Mouse (Mus musculus): Measurements from ENCODE around the gene Sod3. TPM values are rescaled to one million over a fixed set of nuclear protein-coding genes. Genes with fewer than 3 reads are reported as not detected.

The Sod3 gene
- polyA plus RNA-seq, 1 experiment from 2014 or later: 9.2 TPM

Other genes with a start within 250 kb of the Sod3 start
- 58.3 and 63.0 TPM in 2 replicates for gene Dhx15, start 173.3 kb upstream of the Sod3 start, polyA plus RNA-seq (2015; fragmentation: Nextera tagmentation; extraction: Ambion mirVana)
- gene Ccdc149, start 107.7 kb downstream of the Sod3 start, polyA plus RNA-seq (2015; fragmentation: Nextera tagmentation; extraction: Ambion mirVana): 0.70 and 0.86 TPM in 2 replicates
- gene Lgi2, start 202.7 kb downstream of the Sod3 start, polyA plus RNA-seq (2015; fragmentation: Nextera tagmentation; extraction: Ambion mirVana): 0.22 and 0.37 TPM in 2 replicates

Data from liver, embryonic 16.5 days (tissue).